Comparison of ENCODE assay signal across 10 mouse cellular contexts in the genomic region with DNA sequence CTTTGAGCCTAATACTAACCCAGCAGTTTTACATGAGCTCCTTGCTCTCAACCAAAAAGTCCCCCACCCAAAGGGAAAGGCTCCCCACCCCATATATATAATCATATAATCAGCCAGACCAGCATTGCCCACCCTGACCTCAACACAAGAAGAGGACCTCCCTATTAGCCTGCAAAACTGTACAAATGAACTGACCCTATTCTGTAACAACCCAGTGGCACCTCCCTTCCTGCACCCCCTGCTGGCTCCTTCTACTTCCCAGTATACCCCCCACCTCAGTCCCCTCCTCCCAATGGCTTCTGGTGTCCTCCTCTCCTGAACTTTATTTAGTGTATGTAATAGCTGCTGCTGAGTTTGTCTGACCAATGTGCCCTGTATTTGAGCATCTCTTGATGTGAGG. TPM values are rescaled to one million over a fixed set of nuclear protein-coding genes. Genes with fewer than 3 reads are reported as not detected.
DNase-seq lines count a peak whose midpoint lies in the region; ATAC-seq and TF ChIP-seq lines count a peak whose summit lies in the region.
"Had no signal": no experiment of that assay in that cellular context is flagged by ENCODE, and none has a peak within 500 bp of the region (broad histone marks: within the 10 kb centered on the region; RNA-seq: fewer than 3 reads in every experiment).

No protein-coding gene starts in this region.

- no peak for TF ChIP-seq EP300 in ES-Bruce4 (IDR thresholded peaks at IDR 0.05; ENCODE audit: insufficient read depth, low read depth, low read length)
- TF ChIP-seq EP300 in liver, postnatal 0 days (IDR thresholded peaks at IDR 0.05; ENCODE audit: low read depth) = no peak

- H3K9ac ChIP-seq in heart, embryonic 13.5 days = peak overlapping the region; percentile 84
- H3K9ac ChIP-seq in ES-Bruce4 (ENCODE audit: low read depth, poor library complexity, severe bottlenecking) = no peak overlapping the region
- peak overlapping the region; percentile 65 for H3K9ac ChIP-seq in forebrain, embryonic 16.5 days (replicated peaks; ENCODE audit: low read depth, low read length)
- peak overlapping the region; percentile 74 for H3K9ac ChIP-seq in liver, postnatal 0 days (replicated peaks)

- peaks cover 24% of the 10 kb centered on the region for H3K4me1 ChIP-seq in heart, embryonic 13.5 days
- no peaks in the 10 kb centered on the region for H3K4me1 ChIP-seq in ES-Bruce4 (ENCODE audit: control insufficient read depth, insufficient read depth, low read length)
- H3K4me1 ChIP-seq in forebrain, embryonic 16.5 days (replicated peaks; ENCODE audit: control insufficient read depth, insufficient read depth, low read length) = peaks cover 17% of the 10 kb centered on the region
- peaks cover 39% of the 10 kb centered on the region for H3K4me1 ChIP-seq in liver, postnatal 0 days (ENCODE audit: insufficient read depth)

- peak overlapping the region; percentile 72 for H3K4me2 ChIP-seq in heart, embryonic 13.5 days
- H3K4me2 ChIP-seq in forebrain, embryonic 16.5 days (ENCODE audit: low read length) = peak overlapping the region; percentile 71
- H3K4me2 ChIP-seq in liver, postnatal 0 days (ENCODE audit: low read depth, low read length) = peak overlapping the region; percentile 83

- ATAC-seq in heart, embryonic 13.5 days (ENCODE audit: extremely low read depth, insufficient number of reproducible peaks, low FRiP score, low TSS enrichment) = no peak
- ATAC-seq in forebrain, embryonic 16.5 days = no peak
- ATAC-seq in liver, postnatal 0 days = peak; percentile 18

- no peak for DNase-seq in heart, adult 9 months (ENCODE audit: low spot score in 2 of 2)
- no peak for DNase-seq in liver, postnatal 0 days
- DNase-seq in adrenal gland, postnatal 36 days = no peak
- no peak for DNase-seq in testis, postnatal 10 days (ENCODE audit: low spot score)
- DNase-seq in ovary, postnatal 36 days (ENCODE audit: low spot score) = no peak

- no peaks in the 10 kb centered on the region for H3K27me3 ChIP-seq in heart, embryonic 13.5 days (replicated peaks)
- H3K27me3 ChIP-seq in ES-Bruce4 (ENCODE audit: control insufficient read depth, insufficient read depth, low read length, poor library complexity, severe bottlenecking) = no peaks in the 10 kb centered on the region
- H3K27me3 ChIP-seq in forebrain, embryonic 16.5 days (replicated peaks; ENCODE audit: control insufficient read depth, insufficient read depth, low read length) = no peaks in the 10 kb centered on the region
- H3K27me3 ChIP-seq in liver, postnatal 0 days (ENCODE audit: insufficient read depth, low read length) = no peaks in the 10 kb centered on the region
- H3K27me3 ChIP-seq: Patski had no signal

- no peaks in the 10 kb centered on the region for H3K9me3 ChIP-seq in heart, embryonic 13.5 days
- H3K9me3 ChIP-seq in ES-Bruce4 (replicated peaks; ENCODE audit: control insufficient read depth, insufficient read depth, low read length, poor library complexity, severe bottlenecking) = no peaks in the 10 kb centered on the region
- no peaks in the 10 kb centered on the region for H3K9me3 ChIP-seq in forebrain, embryonic 16.5 days (ENCODE audit: control insufficient read depth, low read length)
- no peaks in the 10 kb centered on the region for H3K9me3 ChIP-seq in liver, postnatal 0 days (ENCODE audit: low read length)

- H3K4me3 ChIP-seq in heart, embryonic 13.5 days = peak overlapping the region; percentile 73
- peak overlapping the region; percentile 80 for H3K4me3 ChIP-seq in ES-Bruce4 (ENCODE audit: low read depth, low read length)
- peak overlapping the region; percentile 74 for H3K4me3 ChIP-seq in forebrain, embryonic 16.5 days (replicated peaks; ENCODE audit: low read length)
- peak overlapping the region; percentile 59 for H3K4me3 ChIP-seq in liver, postnatal 0 days (ENCODE audit: low read depth, low read length)

- H3K27ac ChIP-seq in heart, embryonic 13.5 days (replicated peaks) = peak overlapping the region; percentile 83; the same call in 1 of the 2 replicates
- H3K27ac ChIP-seq in ES-Bruce4 (ENCODE audit: insufficient read depth, low read length) = no peak overlapping the region
- no peak overlapping the region for H3K27ac ChIP-seq in forebrain, embryonic 16.5 days (ENCODE audit: low read length)
- peak overlapping the region; percentile 93 for H3K27ac ChIP-seq in liver, postnatal 0 days (ENCODE audit: low read depth)

- TF ChIP-seq CTCF in ES-Bruce4 (IDR thresholded peaks at IDR 0.05; ENCODE audit: low read depth, low read length) = no peak
- 0 out of 2 replicates have a peak, but pooled peaks have one; percentile 8 for TF ChIP-seq CTCF in liver, postnatal 0 days (IDR thresholded peaks at IDR 0.05; ENCODE audit: low read depth)

- H3K36me3 ChIP-seq in heart, embryonic 13.5 days = peaks cover 18% of the 10 kb centered on the region
- no peaks in the 10 kb centered on the region for H3K36me3 ChIP-seq in ES-Bruce4 (ENCODE audit: control insufficient read depth, insufficient read depth, low read length, poor library complexity, severe bottlenecking)
- H3K36me3 ChIP-seq in forebrain, embryonic 16.5 days (ENCODE audit: control insufficient read depth, insufficient read depth) = no peaks in the 10 kb centered on the region; the same call in none of the 2 replicates
- peaks cover 6% of the 10 kb centered on the region; the same call in 1 of the 2 replicates for H3K36me3 ChIP-seq in liver, postnatal 0 days (replicated peaks; ENCODE audit: insufficient read depth, low read length)

- no peak for TF ChIP-seq POLR2A in ES-Bruce4 (IDR thresholded peaks at IDR 0.05; ENCODE audit: insufficient read depth, low read length)

RNA-seq across cellular contexts. Expression of a gene that starts 12.6 kb away (rescaled TPM):
- 12.7 and 13.3 TPM in 2 replicates for polyA plus RNA-seq in heart, embryonic 13.5 days (2015; fragmentation: Nextera tagmentation; extraction: Ambion mirVana)
- 4.2 and 4.9 TPM in 2 replicates for polyA plus RNA-seq in ES-Bruce4 (2011; ENCODE audit: insufficient read depth, insufficient read length, low read depth, missing spikeins)
- polyA plus RNA-seq in forebrain, embryonic 16.5 days (2015; fragmentation: Nextera tagmentation; extraction: Ambion mirVana) = 19.0 and 19.1 TPM in 2 replicates
- polyA plus RNA-seq in liver, postnatal 0 days (2015; fragmentation: Nextera tagmentation; extraction: Ambion mirVana) = 5.2 and 5.5 TPM in 2 replicates
- total RNA-seq in adrenal gland, postnatal 36 days (2021) = 10 to 100 TPM; 10.3 to 12.1 TPM

RNA-seq across cellular contexts. Expression of a gene that starts 47.9 kb away (rescaled TPM):
- 9.2 and 9.3 TPM in 2 replicates for polyA plus RNA-seq in heart, embryonic 13.5 days (2015; fragmentation: Nextera tagmentation; extraction: Ambion mirVana)
- 25.1 and 27.7 TPM in 2 replicates for polyA plus RNA-seq in ES-Bruce4 (2011; ENCODE audit: insufficient read depth, insufficient read length, low read depth, missing spikeins)
- polyA plus RNA-seq in forebrain, embryonic 16.5 days (2015; fragmentation: Nextera tagmentation; extraction: Ambion mirVana) = 26.2 and 28.5 TPM in 2 replicates
- 1.1 and 1.4 TPM in 2 replicates for polyA plus RNA-seq in liver, postnatal 0 days (2015; fragmentation: Nextera tagmentation; extraction: Ambion mirVana)
- 10 to 100 TPM in 1 of 2 experiments, 1 to 10 TPM in 1; 7.0 to 11.4 TPM for total RNA-seq in adrenal gland, postnatal 36 days (2021)
- total RNA-seq: neutrophil, adult 5-6 weeks had no signal

RNA-seq across cellular contexts. Expression of a gene that starts 49.2 kb away (rescaled TPM):
- polyA plus RNA-seq in heart, embryonic 13.5 days (2015; fragmentation: Nextera tagmentation; extraction: Ambion mirVana) = not detected in 2 replicates
- 51.8 and 58.5 TPM in 2 replicates for polyA plus RNA-seq in ES-Bruce4 (2011; ENCODE audit: insufficient read depth, insufficient read length, low read depth, missing spikeins)
- polyA plus RNA-seq in forebrain, embryonic 16.5 days (2015; fragmentation: Nextera tagmentation; extraction: Ambion mirVana) = not detected in 2 replicates
- polyA plus RNA-seq in liver, postnatal 0 days (2015; fragmentation: Nextera tagmentation; extraction: Ambion mirVana) = not detected in 2 replicates
- not detected for total RNA-seq in adrenal gland, postnatal 36 days (2021)
- total RNA-seq: neutrophil, adult 5-6 weeks had no signal
- polyA plus RNA-seq: Patski had no signal

Comparison
In these comparisons a context has a peak if more than half of its experiments do, and no peak if none do; other contexts are left out.
1. H3K27ac ChIP-seq: peak in heart, embryonic 13.5 days (single experiment) and liver, postnatal 0 days (single experiment); none in ES-Bruce4 (single experiment) and forebrain, embryonic 16.5 days (single experiment).
2. RNA of a gene that starts 49.2 kb away (polyA plus RNA-seq): 51.8 to 58.5 TPM in ES-Bruce4; not detected in forebrain, embryonic 16.5 days, not detected in liver, postnatal 0 days and not detected in heart, embryonic 13.5 days; every median in the first group is over 10 times any median in the second.
3. Peak in every context shown above with its lines, with median percentiles within 50 percentile points of each other: H3K4me2 ChIP-seq and H3K4me3 ChIP-seq.